Mouse (Mus musculus): ENCODE results near the gene Hist1h2af.

DNA sequence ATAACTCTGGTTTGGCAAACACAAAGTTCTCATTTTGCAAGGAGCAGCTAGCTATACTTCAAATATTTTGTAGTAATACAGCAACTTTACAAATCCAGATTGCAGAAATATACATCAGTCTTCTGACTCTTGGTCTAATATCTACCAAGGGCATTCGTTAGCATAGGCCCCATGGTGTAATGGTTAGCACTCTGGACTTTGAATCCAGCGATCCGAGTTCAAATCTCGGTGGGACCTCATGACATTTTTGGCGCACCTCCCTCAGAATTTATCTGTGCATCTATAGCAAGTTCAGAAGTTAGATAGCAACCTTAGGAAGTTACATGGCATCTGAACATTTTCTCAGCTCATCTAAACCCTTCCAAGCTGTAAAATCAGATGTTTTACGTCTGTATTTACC, 14.8 kb upstream of the Hist1h2af start:
- TF ChIP-seq CTCF (IDR thresholded peaks at IDR 0.05; ENCODE audit: borderline replicate concordance, insufficient read depth, low read depth, low read length): no peak
- no peak for TF ChIP-seq POLR2A (IDR thresholded peaks at IDR 0.05; ENCODE audit: borderline replicate concordance, insufficient read depth, low read length)

Data from cerebellum, adult 2 months (tissue).